Mouse (Mus musculus) thymus, postnatal 0 days (tissue): ENCODE data around the gene Egfl8. TPM values are rescaled to one million over a fixed set of nuclear protein-coding genes. Genes with fewer than 3 reads are reported as not detected.

Experiments
- DNase-seq: peaks from one replicate; pipeline ENCODE4 v3.0.0-alpha.2; 2015; ENCODE audit warnings: low spot score
- polyA plus RNA-seq: library from polyadenylated mRNA; unstranded; fragments of >200 nt; fragmentation: Nextera tagmentation; extraction: Ambion mirVana; gene quantifications from 2 replicates; pipeline ENCODE4 v1.2.1, GENCODE M21; 2015

The Egfl8 gene
- polyA plus RNA-seq, 1 experiment from 2014 or later: 3.3 TPM

- peak; percentile 68 for DNase-seq
Measured at GRCm38 (mm10) chr17:34627943-34628643, 12.3 kb upstream of the Egfl8 start, which contains the start of gene Ppt2. Ppt2 (minus strand) TSS chr17:34628510.

DNA sequence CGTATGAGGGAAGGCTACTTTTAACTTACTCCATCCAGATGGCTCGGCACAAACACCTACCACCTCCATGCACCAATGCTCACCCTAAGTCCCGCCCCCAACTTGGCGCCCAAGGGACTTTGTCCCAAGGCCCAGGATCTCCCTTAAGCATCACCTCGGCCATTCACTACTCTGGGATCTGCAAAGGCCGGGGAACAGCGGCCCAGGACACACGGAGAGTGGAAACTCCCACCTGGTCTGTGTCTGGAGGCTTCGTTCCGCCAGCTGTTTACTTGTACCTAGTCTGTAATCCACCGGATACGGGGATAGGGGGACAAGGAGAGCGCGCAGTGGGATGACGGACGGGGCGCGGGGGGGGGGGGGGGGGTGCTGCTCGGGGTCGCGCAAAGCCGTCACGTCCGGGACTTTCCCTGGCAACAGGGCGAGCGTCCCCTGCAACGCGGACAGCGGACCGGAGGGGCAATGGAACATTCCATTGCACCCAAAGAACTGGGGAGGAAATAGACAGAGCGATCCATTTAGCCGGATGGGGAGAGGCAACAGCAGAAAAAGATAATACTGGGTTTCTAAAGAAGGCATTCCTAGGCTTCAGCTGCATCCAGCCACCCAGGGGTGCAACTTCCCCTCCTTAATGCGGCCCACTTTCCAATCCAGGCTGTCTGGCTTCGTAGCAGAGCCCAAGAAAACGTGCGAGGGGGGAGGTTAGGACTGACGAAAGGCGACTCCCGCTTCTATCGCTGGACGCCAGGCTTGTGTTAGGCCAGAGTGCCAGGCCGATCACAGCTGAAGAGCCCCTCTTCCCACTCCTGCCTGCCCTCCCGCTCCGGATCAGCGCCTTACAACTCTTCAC lies 11.5 kb upstream of the Egfl8 start:
- DNase-seq: peak; percentile 89

DNA sequence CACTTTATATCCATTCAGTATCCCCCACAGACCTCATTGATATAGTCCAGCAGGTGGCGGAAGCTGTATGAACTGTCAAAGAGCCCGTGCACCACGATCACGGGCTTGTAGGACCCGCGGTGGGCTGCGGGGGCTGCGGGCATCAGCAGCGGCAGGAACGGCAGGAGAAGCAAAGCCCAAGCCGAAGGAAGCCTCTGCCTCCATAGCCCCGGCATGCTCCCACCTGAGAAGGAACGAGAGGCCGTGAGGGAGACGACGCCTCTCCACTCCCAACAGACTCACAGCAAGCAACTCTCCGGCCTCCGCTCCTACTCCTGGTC lies 11.0 kb upstream of the Egfl8 start:
- DNase-seq: peak; percentile 61

GRCm38 (mm10) chr17:34626062-34626772 lies 10.4 kb upstream of the Egfl8 start:
- DNase-seq: no peak

GRCm38 (mm10) chr17:34624981-34625380 lies 9.2 kb upstream of the Egfl8 start:
- DNase-seq: no peak

GRCm38 (mm10) chr17:34623161-34623560 lies 7.4 kb upstream of the Egfl8 start:
- no peak for DNase-seq

DNA sequence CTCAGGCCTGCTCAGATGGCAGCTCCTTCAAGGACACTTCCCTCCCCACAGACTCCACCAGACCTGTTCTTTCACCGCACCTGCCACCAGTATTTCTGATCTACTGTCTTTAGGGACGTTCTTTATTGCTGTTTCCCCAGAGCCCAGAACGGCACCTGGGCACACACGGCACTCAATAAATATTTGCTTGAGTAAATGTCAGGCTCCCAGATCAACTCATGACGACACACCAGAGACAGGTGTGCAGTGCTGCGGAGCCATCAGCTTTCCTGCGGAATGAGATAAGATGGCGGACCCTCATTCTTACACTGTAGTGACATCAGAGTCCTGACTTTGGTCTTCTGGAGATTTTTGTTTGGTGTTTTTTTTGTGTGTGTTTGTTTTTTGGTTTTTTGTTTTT lies 5.2 kb upstream of the Egfl8 start:
- DNase-seq: no peak

DNA sequence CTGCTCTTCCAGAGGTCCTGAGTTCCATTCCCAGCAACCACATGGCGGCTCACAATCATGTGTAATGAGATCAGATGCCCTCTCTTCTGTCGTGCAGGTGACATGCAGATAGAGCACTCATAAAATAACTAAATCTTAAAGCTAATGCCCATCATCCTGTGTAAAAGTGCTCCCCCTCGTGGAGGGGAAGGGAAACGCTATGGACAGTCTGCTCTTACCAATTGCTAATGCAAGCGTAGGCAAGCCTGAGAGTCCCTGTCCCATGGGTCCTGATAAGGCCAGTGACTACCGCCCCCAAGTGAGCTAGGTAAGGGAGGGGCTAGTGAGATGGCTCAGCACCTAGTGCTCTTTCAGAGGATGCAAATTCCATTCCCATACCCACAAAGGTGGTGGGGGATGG lies 3.2 kb upstream of the Egfl8 start:
- peak; percentile 85 for DNase-seq

DNA sequence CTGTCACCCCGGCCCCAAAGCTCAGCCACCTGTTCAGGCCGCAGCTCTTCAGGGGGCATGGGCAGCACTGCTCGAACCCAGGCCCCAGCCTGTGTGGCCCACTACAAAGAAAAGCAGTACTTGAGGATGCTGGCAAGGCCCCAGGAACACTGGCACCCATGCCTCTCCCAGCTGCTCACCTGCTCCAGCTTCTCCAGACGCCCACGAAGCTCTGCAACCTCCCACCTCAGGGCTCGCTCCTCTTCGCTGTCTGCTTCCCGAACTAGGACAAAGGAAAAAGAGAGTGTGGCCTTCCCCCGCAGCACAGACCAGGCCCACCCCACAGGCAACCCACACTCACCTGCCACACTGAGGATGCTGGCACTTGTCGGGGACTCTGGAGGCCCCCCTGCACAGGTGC lies 1.9 kb downstream of the Egfl8 start:
- no peak for DNase-seq

GRCm38 (mm10) chr17:34613054-34613645 lies 2.6 kb downstream of the Egfl8 start:
- DNase-seq: no peak

DNA sequence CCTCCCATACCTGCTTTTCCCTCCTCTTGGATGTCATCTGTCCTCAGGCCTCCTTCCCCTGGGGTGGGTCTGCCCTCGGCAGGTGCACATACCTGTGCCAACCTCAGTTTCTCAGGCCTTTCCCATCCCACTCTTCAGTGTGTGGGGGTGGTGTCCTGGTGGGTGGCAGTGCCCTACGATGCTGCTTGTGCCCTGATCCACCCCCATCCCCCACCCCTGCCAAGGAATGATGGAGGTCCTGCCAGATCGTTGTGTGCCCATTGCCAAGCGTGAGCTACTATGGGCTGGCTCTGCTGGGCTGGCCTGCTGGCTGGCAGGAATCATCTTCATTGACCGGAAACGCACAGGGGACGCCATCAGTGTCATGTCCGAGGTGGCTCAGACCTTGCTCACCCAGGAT lies 4.7 kb downstream of the Egfl8 start:
- DNase-seq: no peak

DNA sequence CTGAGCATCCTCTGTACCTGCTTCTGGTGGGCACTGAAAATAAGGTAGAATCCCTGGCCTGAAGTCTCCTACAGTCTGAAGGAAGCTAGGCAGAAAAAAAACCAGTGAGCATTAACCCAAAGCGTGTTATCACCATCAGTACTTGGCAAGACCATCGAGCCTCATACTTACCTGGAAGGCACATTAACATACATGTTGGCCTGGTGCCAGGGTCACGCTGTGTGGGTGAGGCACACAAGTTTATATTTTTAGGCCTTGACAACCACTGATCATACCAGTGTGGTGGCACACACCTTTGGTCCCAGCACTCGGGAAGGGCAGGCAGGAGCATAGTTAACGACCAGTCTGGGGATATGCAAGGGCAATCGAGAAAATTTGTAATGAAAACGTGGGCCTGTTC lies 7.8 kb downstream of the Egfl8 start:
- no peak for DNase-seq

DNA sequence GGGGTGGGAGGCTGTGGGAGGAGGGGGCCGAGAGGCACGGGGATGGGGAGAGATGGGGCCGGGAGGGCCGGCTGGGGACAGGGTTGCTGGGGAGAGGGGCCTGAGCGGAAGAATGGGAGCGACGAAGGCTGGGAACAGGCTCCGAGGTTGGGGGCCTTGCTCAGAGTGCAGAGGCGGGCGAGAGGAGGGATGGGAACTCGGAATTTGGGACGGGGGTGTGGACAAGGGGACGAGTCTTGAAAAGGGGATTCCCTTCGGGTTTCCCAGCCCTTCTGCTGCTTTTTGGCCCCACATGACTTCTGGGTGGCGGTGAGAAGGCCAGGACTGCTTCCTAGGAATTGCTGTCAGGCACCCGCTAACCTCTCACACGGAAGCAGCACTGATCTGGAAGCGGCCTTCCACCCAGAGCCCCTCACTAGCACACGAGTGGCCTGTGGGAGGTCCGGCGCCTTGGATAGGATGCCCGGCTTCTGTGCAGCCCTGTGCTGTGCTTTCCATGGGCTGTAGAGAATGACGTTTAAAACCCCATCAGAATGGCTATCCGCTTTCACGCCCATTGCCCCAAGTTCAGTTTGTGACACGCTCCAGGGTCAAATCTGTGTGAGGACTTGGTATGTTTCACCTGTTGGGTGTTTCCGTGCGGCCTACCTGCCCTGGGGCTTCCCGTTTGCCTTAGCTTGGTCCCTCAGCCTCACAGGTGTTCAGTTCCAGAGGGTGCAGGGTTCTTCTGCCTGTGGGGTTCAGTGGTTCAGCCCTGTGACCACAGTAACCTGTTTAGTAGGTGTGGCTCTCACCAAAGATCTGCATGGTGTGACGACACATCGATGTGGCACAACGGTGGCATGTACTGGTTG lies 9.4 kb downstream of the Egfl8 start:
- DNase-seq: peak; percentile 24

- peak; percentile 93 for DNase-seq
Measured at GRCm38 (mm10) chr17:34605609-34606008, 10.2 kb downstream of the Egfl8 start.

DNA sequence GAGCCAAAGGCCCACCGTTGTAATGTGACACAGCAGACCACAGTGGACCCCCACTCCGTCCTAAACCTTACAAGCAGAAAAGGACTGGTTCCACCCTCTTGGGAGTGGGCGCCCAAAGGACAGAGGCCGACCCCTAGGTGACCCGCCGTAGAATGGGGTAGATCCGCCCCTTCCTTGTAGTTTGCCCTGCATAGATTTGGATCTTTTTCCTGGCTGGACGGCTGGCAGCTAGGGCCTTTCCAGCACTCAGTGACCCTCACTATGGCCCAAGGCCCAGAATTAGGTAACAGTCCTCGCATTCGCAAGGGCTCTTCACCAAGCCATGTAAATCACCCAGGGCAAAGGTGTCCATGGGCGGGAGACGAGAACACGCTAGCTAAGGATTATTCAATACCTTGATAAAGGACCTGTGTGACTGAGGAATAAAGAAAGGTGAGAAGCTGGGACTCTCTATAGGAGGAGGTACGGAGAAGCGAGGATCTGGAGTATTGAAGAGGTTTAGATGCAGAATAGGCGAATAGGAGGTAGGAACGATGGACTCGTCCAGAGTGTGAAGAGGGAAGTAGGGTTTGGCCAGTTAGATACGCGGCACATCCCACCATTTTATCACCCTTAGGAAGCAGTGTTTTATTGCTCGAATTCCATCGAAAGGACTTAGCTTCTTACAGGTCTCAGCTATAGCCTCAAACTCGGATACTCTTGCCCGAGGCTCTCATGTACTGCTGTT lies 11.1 kb downstream of the Egfl8 start:
- no peak for DNase-seq

- DNase-seq: peak; percentile 100
Measured at GRCm38 (mm10) chr17:34604061-34604508, 11.7 kb downstream of the Egfl8 start, which contains the start of gene Agpat1. Agpat1 (plus strand) TSS chr17:34604262.

GRCm38 (mm10) chr17:34603375-34604060 lies 12.3 kb downstream of the Egfl8 start, which contains the start of gene Rnf5:
Rnf5 (minus strand) TSS chr17:34603690.
- peak; percentile 100 for DNase-seq

DNA sequence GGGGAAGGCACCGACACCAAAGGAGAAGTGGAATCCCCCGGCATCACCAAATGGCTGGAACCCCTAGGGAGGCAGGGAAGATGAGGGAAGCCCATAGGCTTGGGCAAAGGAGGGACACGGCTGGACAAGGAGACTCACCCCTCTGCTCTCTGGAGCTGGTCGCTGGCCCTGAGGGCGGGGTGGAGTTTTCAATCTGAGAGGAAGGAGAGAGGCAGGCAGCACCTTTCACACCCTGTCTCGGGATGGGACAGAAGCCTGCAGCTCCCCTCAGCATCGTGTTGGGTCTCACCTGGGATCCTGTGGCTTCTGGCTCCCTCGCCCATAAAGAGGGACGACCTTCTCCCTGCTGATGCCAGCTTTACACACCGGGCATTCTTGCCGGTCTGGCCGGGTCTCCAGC lies 14.0 kb downstream of the Egfl8 start:
- DNase-seq: no peak

- DNase-seq: no peak
Measured at GRCm38 (mm10) chr17:34599891-34600290, 15.9 kb downstream of the Egfl8 start.
